Mouse (Mus musculus): ENCODE measurements around the gene Emilin1.

Emilin1 gene

GRCm38 (mm10) chr5:30888337-30889087 is 24.7 kb upstream of the Emilin1 start, which contains the start of gene Agbl5:
Gene Agbl5 (plus strand): TSS chr5:30888694.
- peak within 1 kb of the TSS; percentile 91 for H3K4me3 ChIP-seq (replicated peaks; ENCODE audit: low read length)
- peaks cover 36% of the 10 kb centered on the region for H3K36me3 ChIP-seq (ENCODE audit: insufficient read depth, low read length)
- peaks cover 40% of the 10 kb centered on the region for H3K4me1 ChIP-seq (replicated peaks; ENCODE audit: low read depth, low read length)
- H3K27me3 ChIP-seq (ENCODE audit: insufficient read depth, low read length) = no peaks in the 10 kb centered on the region
- H3K9me3 ChIP-seq (ENCODE audit: low read length) = no peaks in the 10 kb centered on the region
- no peak for TF ChIP-seq CTCF (conservative IDR thresholded peaks at IDR 0.05; ENCODE audit: low read length)
- TF ChIP-seq NANOG (IDR thresholded peaks at IDR 0.05; ENCODE audit: borderline replicate concordance, low read length) = no peak
- TF ChIP-seq POU5F1 (IDR thresholded peaks at IDR 0.05; ENCODE audit: borderline replicate concordance, low read length) = no peak

GRCm38 (mm10) chr5:30889088-30889754 is 24.0 kb upstream of the Emilin1 start:
- Histone ChIP-seq H3K4me3 (replicated peaks; ENCODE audit: low read length) (peak overlapping the region; percentile 91), H3K36me3 (ENCODE audit: insufficient read depth, low read length) (peaks cover 43% of the 10 kb centered on the region), H3K9me3 (ENCODE audit: low read length) (no peaks in the 10 kb centered on the region), H3K27me3 (ENCODE audit: insufficient read depth, low read length) (no peaks in the 10 kb centered on the region), H3K4me1 (replicated peaks; ENCODE audit: low read depth, low read length) (peaks cover 42% of the 10 kb centered on the region)
- no peak for TF ChIP-seq NANOG (IDR thresholded peaks at IDR 0.05; ENCODE audit: borderline replicate concordance, low read length)
- TF ChIP-seq CTCF (conservative IDR thresholded peaks at IDR 0.05; ENCODE audit: low read length) = no peak
- TF ChIP-seq POU5F1 (IDR thresholded peaks at IDR 0.05; ENCODE audit: borderline replicate concordance, low read length) = no peak

GRCm38 (mm10) chr5:30890375-30890774 is 22.8 kb upstream of the Emilin1 start:
- no peaks in the 10 kb centered on the region for H3K27me3 ChIP-seq (ENCODE audit: insufficient read depth, low read length)
- H3K4me3 ChIP-seq (replicated peaks; ENCODE audit: low read length) = peak overlapping the region; percentile 91
- peaks cover 54% of the 10 kb centered on the region for H3K36me3 ChIP-seq (ENCODE audit: insufficient read depth, low read length)
- TF ChIP-seq POU5F1 (IDR thresholded peaks at IDR 0.05; ENCODE audit: borderline replicate concordance, low read length) (no peak), NANOG (IDR thresholded peaks at IDR 0.05; ENCODE audit: borderline replicate concordance, low read length) (no peak), CTCF (conservative IDR thresholded peaks at IDR 0.05; ENCODE audit: low read length) (no peak)
- no peaks in the 10 kb centered on the region for H3K9me3 ChIP-seq (ENCODE audit: low read length)
- H3K4me1 ChIP-seq (replicated peaks; ENCODE audit: low read depth, low read length) = peaks cover 50% of the 10 kb centered on the region

- Histone ChIP-seq H3K36me3 (ENCODE audit: insufficient read depth, low read length) (peaks cover 90% of the 10 kb centered on the region), H3K9me3 (ENCODE audit: low read length) (no peaks in the 10 kb centered on the region), H3K4me1 (replicated peaks; ENCODE audit: low read depth, low read length) (peaks cover 96% of the 10 kb centered on the region), H3K4me3 (replicated peaks; ENCODE audit: low read length) (no peak overlapping the region), H3K27me3 (ENCODE audit: insufficient read depth, low read length) (no peaks in the 10 kb centered on the region)
- TF ChIP-seq NANOG (IDR thresholded peaks at IDR 0.05; ENCODE audit: borderline replicate concordance, low read length) = no peak
- TF ChIP-seq CTCF (conservative IDR thresholded peaks at IDR 0.05; ENCODE audit: low read length) = no peak
- TF ChIP-seq POU5F1 (IDR thresholded peaks at IDR 0.05; ENCODE audit: borderline replicate concordance, low read length) = no peak
Observed at GRCm38 (mm10) chr5:30901860-30902259, 11.3 kb upstream of the Emilin1 start.

GRCm38 (mm10) chr5:30907413-30908059 is 5.7 kb upstream of the Emilin1 start, which contains the start of gene Ost4:
Gene Ost4 (minus strand): TSS chr5:30907788.
- Histone ChIP-seq H3K27me3 (ENCODE audit: insufficient read depth, low read length) (0 out of 2 replicates have a peak, but pooled peaks cover 4% of the 10 kb centered on the region), H3K36me3 (ENCODE audit: insufficient read depth, low read length) (peaks cover 38% of the 10 kb centered on the region), H3K4me3 (replicated peaks; ENCODE audit: low read length) (peak within 1 kb of the TSS; percentile 92), H3K4me1 (replicated peaks; ENCODE audit: low read depth, low read length) (peaks cover 70% of the 10 kb centered on the region), H3K9me3 (ENCODE audit: low read length) (no peaks in the 10 kb centered on the region)
- TF ChIP-seq CTCF (conservative IDR thresholded peaks at IDR 0.05; ENCODE audit: low read length) (no peak), POU5F1 (IDR thresholded peaks at IDR 0.05; ENCODE audit: borderline replicate concordance, low read length) (no peak), NANOG (IDR thresholded peaks at IDR 0.05; ENCODE audit: borderline replicate concordance, low read length) (no peak)

- H3K4me3 ChIP-seq (replicated peaks; ENCODE audit: low read length) = peak overlapping the region; percentile 92
- peaks cover 27% of the 10 kb centered on the region for H3K36me3 ChIP-seq (ENCODE audit: insufficient read depth, low read length)
- no peaks in the 10 kb centered on the region for H3K9me3 ChIP-seq (ENCODE audit: low read length)
- H3K27me3 ChIP-seq (ENCODE audit: insufficient read depth, low read length) = 0 out of 2 replicates have a peak, but pooled peaks cover 4% of the 10 kb centered on the region
- TF ChIP-seq NANOG (IDR thresholded peaks at IDR 0.05; ENCODE audit: borderline replicate concordance, low read length) = no peak
- TF ChIP-seq POU5F1 (IDR thresholded peaks at IDR 0.05; ENCODE audit: borderline replicate concordance, low read length) = no peak
- TF ChIP-seq CTCF (conservative IDR thresholded peaks at IDR 0.05; ENCODE audit: low read length) = no peak
- H3K4me1 ChIP-seq (replicated peaks; ENCODE audit: low read depth, low read length) = peaks cover 70% of the 10 kb centered on the region
Observed at GRCm38 (mm10) chr5:30908426-30909299, 4.5 kb upstream of the Emilin1 start.

- Histone ChIP-seq H3K4me1 (replicated peaks; ENCODE audit: low read depth, low read length) (peaks cover 70% of the 10 kb centered on the region), H3K27me3 (ENCODE audit: insufficient read depth, low read length) (0 out of 2 replicates have a peak, but pooled peaks cover 4% of the 10 kb centered on the region), H3K9me3 (ENCODE audit: low read length) (no peaks in the 10 kb centered on the region), H3K4me3 (replicated peaks; ENCODE audit: low read length) (no peak overlapping the region), H3K36me3 (ENCODE audit: insufficient read depth, low read length) (peaks cover 20% of the 10 kb centered on the region)
- TF ChIP-seq NANOG (IDR thresholded peaks at IDR 0.05; ENCODE audit: borderline replicate concordance, low read length) = no peak
- no peak for TF ChIP-seq CTCF (conservative IDR thresholded peaks at IDR 0.05; ENCODE audit: low read length)
Observed at GRCm38 (mm10) chr5:30909300-30909659, 3.9 kb upstream of the Emilin1 start.

Data from E14TG2a.4 (cell line).